Mouse (Mus musculus): ENCODE results near the gene Thsd7a. TPM values are rescaled to one million over a fixed set of nuclear protein-coding genes. Genes with fewer than 3 reads are reported as not detected.

Thsd7a gene
- total RNA-seq, 1 experiment: 3.3 TPM

GRCm38 (mm10) chr6:12481527-12482163 lies 267.6 kb downstream of the Thsd7a start:
- TF ChIP-seq MAFK (IDR thresholded peaks at IDR 0.05; ENCODE audit: insufficient read depth, low read depth, low read length): no peak
- TF ChIP-seq HCFC1 (IDR thresholded peaks at IDR 0.05; ENCODE audit: borderline replicate concordance, insufficient read depth, low read length): no peak
- TF ChIP-seq ZC3H11A (IDR thresholded peaks at IDR 0.05; ENCODE audit: borderline replicate concordance, low read depth, low read length): no peak
- TF ChIP-seq CHD2 (IDR thresholded peaks at IDR 0.05; ENCODE audit: low read depth, low read length): no peak
- no peak for TF ChIP-seq ZNF384 (IDR thresholded peaks at IDR 0.05; ENCODE audit: low read depth, low read length)
- in situ Hi-C loops (cut with MboI; ENCODE audit: low sequenced_read_pairs in 2 of 2, unreplicated experiment in 2 of 2): no loop called here
- no peaks in the 10 kb centered on the region for H3K36me3 ChIP-seq (ENCODE audit: control insufficient read depth, insufficient read depth, low read length, poor library complexity, severe bottlenecking)
- H3K9me3 ChIP-seq (ENCODE audit: control insufficient read depth, insufficient read depth, low read depth, low read length): no peaks in the 10 kb centered on the region
- no peaks in the 10 kb centered on the region for H3K4me1 ChIP-seq (ENCODE audit: control insufficient read depth in 2 of 2, insufficient read depth in 2 of 2, low read length in 2 of 2, poor library complexity in 1 of 2)
- no peak overlapping the region for H3K27ac ChIP-seq (ENCODE audit: insufficient read depth, low read depth, low read length, poor library complexity, severe bottlenecking)
- H3K9ac ChIP-seq (ENCODE audit: insufficient read depth, low read depth, low read length, poor library complexity, severe bottlenecking): no peak overlapping the region
- no peak for DNase-seq (ENCODE audit: low read depth, low spot score)
- H3K4me3 ChIP-seq (ENCODE audit: insufficient read depth in 1 of 2, low read depth in 1 of 2, low read length in 2 of 2, poor library complexity in 1 of 2, severe bottlenecking in 1 of 2): no peak overlapping the region

DNA sequence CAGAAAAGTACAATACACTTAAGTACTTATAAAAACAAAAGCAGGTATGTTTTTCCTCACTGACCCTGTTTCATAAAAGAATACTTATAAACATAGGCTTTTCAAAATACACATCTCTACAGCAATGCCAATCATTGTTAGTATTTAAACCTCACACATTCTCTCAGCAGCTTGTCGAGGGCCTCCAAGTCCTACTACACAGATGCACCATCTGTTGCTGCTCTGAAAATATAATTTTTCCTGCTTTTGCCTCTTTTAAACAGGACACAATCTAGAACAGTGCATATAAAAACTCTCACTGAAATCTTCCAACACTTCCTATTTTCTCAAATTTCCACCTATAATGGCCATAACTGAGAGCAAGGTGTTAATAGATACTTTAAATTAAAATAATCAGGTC lies 270.9 kb downstream of the Thsd7a start:
- Histone ChIP-seq H3K36me3 (ENCODE audit: control insufficient read depth, insufficient read depth, low read length, poor library complexity, severe bottlenecking) (no peaks in the 10 kb centered on the region), H3K4me3 (ENCODE audit: insufficient read depth in 1 of 2, low read depth in 1 of 2, low read length in 2 of 2, poor library complexity in 1 of 2, severe bottlenecking in 1 of 2) (no peak overlapping the region), H3K4me1 (ENCODE audit: control insufficient read depth in 2 of 2, insufficient read depth in 2 of 2, low read length in 2 of 2, poor library complexity in 1 of 2) (no peaks in the 10 kb centered on the region), H3K27ac (ENCODE audit: insufficient read depth, low read depth, low read length, poor library complexity, severe bottlenecking) (no peak overlapping the region), H3K9me3 (ENCODE audit: control insufficient read depth, insufficient read depth, low read depth, low read length) (no peaks in the 10 kb centered on the region), H3K9ac (ENCODE audit: insufficient read depth, low read depth, low read length, poor library complexity, severe bottlenecking) (no peak overlapping the region)
- TF ChIP-seq CHD2 (IDR thresholded peaks at IDR 0.05; ENCODE audit: low read depth, low read length): no peak
- TF ChIP-seq MAFK (IDR thresholded peaks at IDR 0.05; ENCODE audit: insufficient read depth, low read depth, low read length): no peak
- TF ChIP-seq ZNF384 (IDR thresholded peaks at IDR 0.05; ENCODE audit: low read depth, low read length): no peak
- TF ChIP-seq ZC3H11A (IDR thresholded peaks at IDR 0.05; ENCODE audit: borderline replicate concordance, low read depth, low read length): no peak
- TF ChIP-seq HCFC1 (IDR thresholded peaks at IDR 0.05; ENCODE audit: borderline replicate concordance, insufficient read depth, low read length): no peak
- in situ Hi-C loops (cut with MboI; ENCODE audit: low sequenced_read_pairs in 2 of 2, unreplicated experiment in 2 of 2): no loop called here
- DNase-seq (ENCODE audit: low read depth, low spot score): no peak

DNA sequence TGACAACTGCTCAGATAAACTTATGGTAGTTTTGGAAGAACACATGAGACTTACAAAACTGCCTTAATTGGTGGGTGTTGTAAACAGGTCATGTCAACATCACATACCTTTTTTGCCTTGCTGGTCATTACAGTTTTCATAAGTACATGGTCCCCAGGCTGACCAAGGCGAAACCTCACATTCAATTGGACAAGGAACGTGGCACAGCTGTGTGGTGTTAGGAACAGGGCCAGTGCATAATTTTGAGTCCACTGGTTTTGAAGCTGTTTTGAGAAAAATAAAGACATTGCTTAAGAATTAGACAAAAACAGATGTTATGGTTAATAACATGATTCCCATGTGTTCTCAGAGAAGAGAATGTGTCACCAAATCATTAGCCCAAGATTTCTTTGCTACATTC lies 278.3 kb downstream of the Thsd7a start:
- in situ Hi-C loops (cut with MboI; ENCODE audit: low sequenced_read_pairs in 2 of 2, unreplicated experiment in 2 of 2): no loop called here
- Histone ChIP-seq H3K27ac (ENCODE audit: insufficient read depth, low read depth, low read length, poor library complexity, severe bottlenecking) (no peak overlapping the region), H3K4me3 (ENCODE audit: insufficient read depth in 1 of 2, low read depth in 1 of 2, low read length in 2 of 2, poor library complexity in 1 of 2, severe bottlenecking in 1 of 2) (no peak overlapping the region), H3K36me3 (ENCODE audit: control insufficient read depth, insufficient read depth, low read length, poor library complexity, severe bottlenecking) (no peaks in the 10 kb centered on the region), H3K4me1 (ENCODE audit: control insufficient read depth in 2 of 2, insufficient read depth in 2 of 2, low read length in 2 of 2, poor library complexity in 1 of 2) (no peaks in the 10 kb centered on the region; a peak in 1 of 4 replicates), H3K9me3 (ENCODE audit: control insufficient read depth, insufficient read depth, low read depth, low read length) (no peaks in the 10 kb centered on the region), H3K9ac (ENCODE audit: insufficient read depth, low read depth, low read length, poor library complexity, severe bottlenecking) (no peak overlapping the region)
- no peak for TF ChIP-seq ZC3H11A (IDR thresholded peaks at IDR 0.05; ENCODE audit: borderline replicate concordance, low read depth, low read length)
- TF ChIP-seq MAFK (IDR thresholded peaks at IDR 0.05; ENCODE audit: insufficient read depth, low read depth, low read length): no peak
- no peak for TF ChIP-seq CHD2 (IDR thresholded peaks at IDR 0.05; ENCODE audit: low read depth, low read length)
- no peak for TF ChIP-seq ZNF384 (IDR thresholded peaks at IDR 0.05; ENCODE audit: low read depth, low read length)
- DNase-seq (ENCODE audit: low read depth, low spot score): no peak

DNA sequence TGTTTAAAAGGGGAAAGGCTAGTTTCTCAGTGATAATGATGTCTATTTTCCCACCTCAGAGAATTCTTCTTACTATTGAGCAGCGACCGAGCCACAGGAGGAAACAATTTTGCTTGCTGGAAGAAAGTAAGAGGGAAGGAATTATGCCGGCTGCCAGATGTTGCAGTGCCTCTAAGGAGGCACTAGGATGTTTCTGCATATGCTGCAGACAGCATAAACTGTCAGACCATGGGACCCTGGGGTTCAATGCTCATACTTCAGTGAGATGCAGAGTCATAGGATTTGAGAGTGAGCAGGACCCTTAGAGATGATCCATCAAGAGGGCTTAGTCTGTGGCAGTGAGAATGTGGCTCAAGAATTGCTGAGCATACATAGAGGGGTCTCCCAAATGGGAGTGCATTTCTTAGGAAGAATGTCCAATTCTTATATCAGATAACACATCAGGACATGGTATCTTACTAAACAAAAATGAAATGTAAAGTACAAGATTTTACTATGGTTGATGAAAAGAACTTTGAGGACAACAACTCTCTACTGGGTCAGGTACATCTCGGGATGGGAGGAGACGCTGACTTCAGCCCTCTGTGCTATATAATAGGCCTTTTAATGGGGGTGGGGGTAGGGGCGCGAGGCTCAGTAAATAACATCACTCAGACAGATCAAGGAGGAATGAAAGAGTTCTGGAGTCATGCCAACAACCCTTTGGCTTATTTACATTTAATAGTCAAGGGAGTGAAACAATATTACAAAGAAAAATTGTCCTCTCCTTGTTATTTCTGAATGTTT lies 281.7 kb downstream of the Thsd7a start:
- Histone ChIP-seq H3K4me1 (ENCODE audit: control insufficient read depth in 2 of 2, insufficient read depth in 2 of 2, low read length in 2 of 2, poor library complexity in 1 of 2) (no peaks in the 10 kb centered on the region; a peak in 1 of 4 replicates), H3K9ac (ENCODE audit: insufficient read depth, low read depth, low read length, poor library complexity, severe bottlenecking) (no peak overlapping the region), H3K4me3 (ENCODE audit: insufficient read depth in 1 of 2, low read depth in 1 of 2, low read length in 2 of 2, poor library complexity in 1 of 2, severe bottlenecking in 1 of 2) (no peak overlapping the region), H3K27ac (ENCODE audit: insufficient read depth, low read depth, low read length, poor library complexity, severe bottlenecking) (no peak overlapping the region), H3K9me3 (ENCODE audit: control insufficient read depth, insufficient read depth, low read depth, low read length) (no peaks in the 10 kb centered on the region), H3K36me3 (ENCODE audit: control insufficient read depth, insufficient read depth, low read length, poor library complexity, severe bottlenecking) (no peaks in the 10 kb centered on the region)
- no peak for TF ChIP-seq ZNF384 (IDR thresholded peaks at IDR 0.05; ENCODE audit: low read depth, low read length)
- TF ChIP-seq ZC3H11A (IDR thresholded peaks at IDR 0.05; ENCODE audit: borderline replicate concordance, low read depth, low read length): no peak
- TF ChIP-seq CHD2 (IDR thresholded peaks at IDR 0.05; ENCODE audit: low read depth, low read length): no peak
- TF ChIP-seq MAFK (IDR thresholded peaks at IDR 0.05; ENCODE audit: insufficient read depth, low read depth, low read length): no peak
- TF ChIP-seq HCFC1 (IDR thresholded peaks at IDR 0.05; ENCODE audit: borderline replicate concordance, insufficient read depth, low read length): no peak
- DNase-seq (ENCODE audit: low read depth, low spot score): no peak
- in situ Hi-C loops (cut with MboI; ENCODE audit: low sequenced_read_pairs in 2 of 2, unreplicated experiment in 2 of 2): no loop called here

Measured in ES-E14 (cell line).